Mouse (Mus musculus) lung, postnatal 0 days (tissue): ENCODE data around the gene Slc12a8.

Source experiments
- CTCF ChIP-seq: IDR thresholded peaks from 2 replicates; pipeline ENCODE4 v1.5.1; 2016; ENCODE audit warnings: antibody characterized with exemption, mild to moderate bottlenecking
- EP300 ChIP-seq: IDR thresholded peaks from 2 replicates; pipeline ENCODE4 v1.6.1; 2016; ENCODE audit warnings: antibody characterized with exemption, mild to moderate bottlenecking, control low read depth

GRCm38 (mm10) chr16:33684703-33685701 is 167.9 kb downstream of the Slc12a8 start:
- TF ChIP-seq CTCF (no peak), EP300 (no peak)
